Mouse (Mus musculus) stomach, embryonic 15.5 days (tissue): ENCODE results near the gene Stac2. TPM values are rescaled to one million over a fixed set of nuclear protein-coding genes. Genes with fewer than 3 reads are reported as not detected.
A peak's percentile ranks its signal among the peaks of the same experiment; 100 is the strongest.

Experiments used
- ATAC-seq: fragments of 200-750 bp; cut with Nextera tagmentation; 2 replicates; pipeline ENCODE4 v1.8.0; 2017; ENCODE audit warnings: low read depth, moderate number of reproducible peaks, moderate TSS enrichment; ENCODE audit not compliant: insufficient read depth, low FRiP score
- H3K27ac ChIP-seq: fragments of 300-500 bp; sonication (generic); 2 replicates; pipeline ENCODE4 v1.5.1; 2015; ENCODE audit warnings: mild to moderate bottlenecking, inconsistent platforms
- H3K27me3 ChIP-seq: fragments of 300-500 bp; sonication (generic); replicated peaks from 2 replicates; pipeline ENCODE4 v1.6.1; 2015; ENCODE audit warnings: inconsistent platforms
- H3K36me3 ChIP-seq: fragments of 300-500 bp; sonication (generic); 2 replicates; pipeline ENCODE4 v1.6.1; 2015; ENCODE audit warnings: inconsistent platforms
- H3K4me1 ChIP-seq: fragments of 300-500 bp; sonication (generic); 2 replicates; pipeline ENCODE4 v1.6.1; 2015; ENCODE audit warnings: inconsistent platforms
- H3K4me2 ChIP-seq: fragments of 300-500 bp; sonication (generic); 2 replicates; pipeline ENCODE4 v1.6.1; 2015; ENCODE audit warnings: mild to moderate bottlenecking, inconsistent platforms
- H3K4me3 ChIP-seq: fragments of 300-500 bp; sonication (generic); replicated peaks from 2 replicates; pipeline ENCODE4 v1.5.1; 2015; ENCODE audit warnings: inconsistent platforms
- H3K9ac ChIP-seq: fragments of 300-500 bp; sonication (generic); 2 replicates; pipeline ENCODE4 v1.6.1; 2015; ENCODE audit warnings: inconsistent platforms
- H3K9me3 ChIP-seq: fragments of 300-500 bp; sonication (generic); 2 replicates; pipeline ENCODE4 v1.6.1; 2016; ENCODE audit warnings: inconsistent platforms
- WGBS: fragments of 180-500 bp; shearing (Covaris S2); methylation state at CpG from one replicate; pipeline ENCODE4 v1.1.7; 2015; 5-methylcytosine and 5-hydroxymethylcytosine counted together
- polyA plus RNA-seq: library from polyadenylated mRNA; unstranded; fragments of >200 nt; fragmentation: Nextera tagmentation; extraction: Ambion mirVana; gene quantifications from 2 replicates; pipeline ENCODE4 v1.2.1, GENCODE M21; 2015

The Stac2 gene
- polyA plus RNA-seq, 1 experiment from 2014 or later: 0.41 TPM

GRCm38 (mm10) chr11:98019883-98020610 is 33.2 kb downstream of the Stac2 start:
- H3K9ac ChIP-seq: no peak overlapping the region

DNA sequence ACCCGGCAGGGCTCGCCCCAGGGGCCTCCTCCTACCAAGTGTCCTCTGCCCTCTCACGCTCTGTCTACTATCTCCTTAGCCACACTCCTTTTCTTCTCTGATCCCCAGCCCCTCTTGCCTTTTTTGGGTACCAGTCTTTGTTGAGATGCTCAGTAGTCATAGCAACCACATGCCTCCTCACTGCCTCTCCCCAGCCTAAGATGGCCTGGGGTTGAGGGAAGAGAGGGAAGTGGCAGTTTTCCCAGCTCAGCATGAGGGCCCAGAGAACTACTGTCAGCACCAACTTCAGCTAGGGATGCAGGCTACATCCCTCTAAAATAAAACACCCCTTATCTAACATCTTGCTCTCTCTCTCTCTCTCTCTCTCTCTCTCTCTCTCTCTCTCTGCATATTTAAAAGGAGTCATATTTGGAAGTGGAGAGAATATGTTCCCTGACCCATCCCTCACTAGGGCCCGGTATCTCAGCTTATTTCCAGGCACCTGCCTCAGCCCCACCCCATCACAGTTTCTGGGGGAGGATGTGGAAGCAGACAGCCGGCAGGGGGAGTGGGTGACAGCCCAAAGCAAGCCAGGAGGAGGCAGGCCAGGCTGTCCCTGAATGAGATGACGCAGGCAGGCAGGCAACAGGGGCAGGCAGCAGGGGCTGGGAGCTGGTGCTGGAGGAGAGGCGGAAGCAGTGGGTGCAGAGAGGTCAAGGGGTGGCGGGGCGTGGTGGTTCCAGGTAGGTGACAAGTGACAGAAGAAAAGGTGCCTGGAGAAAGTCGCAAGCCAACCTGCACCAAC is 34.2 kb downstream of the Stac2 start:
- no peaks in the 10 kb centered on the region for H3K9me3 ChIP-seq
- H3K27ac ChIP-seq: peak overlapping the region; percentile 3; the same call in 1 of the 2 replicates
- H3K9ac ChIP-seq: no peak overlapping the region
- H3K4me3 ChIP-seq: no peak overlapping the region
- no peak for ATAC-seq
- H3K4me1 ChIP-seq: peaks cover 36% of the 10 kb centered on the region
- 41% methylated on average over 10 of the region's 10 CpGs for WGBS
- no peaks in the 10 kb centered on the region for H3K36me3 ChIP-seq
- H3K4me2 ChIP-seq: peak overlapping the region; percentile 19; the same call in 1 of the 2 replicates
- H3K27me3 ChIP-seq: no peaks in the 10 kb centered on the region

More at GRCm38 (mm10) chr11:98019883-98020610, 33.2 kb downstream of the Stac2 start:
- Histone ChIP-seq H3K4me1 (peaks cover 36% of the 10 kb centered on the region), H3K27ac (no peak overlapping the region), H3K27me3 (no peaks in the 10 kb centered on the region), H3K36me3 (no peaks in the 10 kb centered on the region), H3K4me2 (no peak overlapping the region), H3K4me3 (no peak overlapping the region), H3K9me3 (no peaks in the 10 kb centered on the region)
- no peak for ATAC-seq
- WGBS: 49% methylated on average over 8 of the region's 8 CpGs

- Histone ChIP-seq H3K27ac (no peak overlapping the region), H3K4me1 (peaks cover 33% of the 10 kb centered on the region), H3K27me3 (no peaks in the 10 kb centered on the region), H3K9me3 (no peaks in the 10 kb centered on the region), H3K4me2 (no peak overlapping the region), H3K4me3 (no peak overlapping the region), H3K9ac (no peak overlapping the region), H3K36me3 (no peaks in the 10 kb centered on the region)
- WGBS: 69% methylated on average over 6 of the region's 6 CpGs
- ATAC-seq: no peak
Observed at GRCm38 (mm10) chr11:98018222-98018621, 35.0 kb downstream of the Stac2 start.

DNA sequence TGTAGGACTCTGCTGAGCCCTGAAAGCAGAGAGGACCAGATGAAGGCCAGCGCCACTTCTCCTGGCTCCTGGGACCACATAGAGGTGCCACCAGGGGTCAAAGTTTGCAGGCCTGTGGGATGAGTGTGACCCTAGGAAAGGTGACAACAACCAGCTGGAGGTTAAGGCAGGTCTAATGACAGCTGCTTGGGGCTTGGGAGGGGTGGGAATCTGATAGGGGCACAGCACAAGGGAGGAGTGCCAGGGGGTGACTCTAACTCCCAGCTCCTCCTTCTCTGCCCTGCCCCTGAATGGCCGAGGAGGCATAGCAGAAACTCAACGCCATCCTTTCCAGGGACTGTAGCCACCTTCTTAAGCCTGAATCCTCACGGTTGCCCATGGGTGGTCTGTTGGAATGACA is 36.4 kb downstream of the Stac2 start:
- no peak overlapping the region for H3K27ac ChIP-seq
- no peaks in the 10 kb centered on the region for H3K9me3 ChIP-seq
- no peaks in the 10 kb centered on the region for H3K36me3 ChIP-seq
- 64% methylated on average over 4 of the region's 4 CpGs for WGBS
- no peak overlapping the region for H3K4me2 ChIP-seq
- no peak overlapping the region for H3K9ac ChIP-seq
- H3K4me3 ChIP-seq: no peak overlapping the region
- no peaks in the 10 kb centered on the region for H3K27me3 ChIP-seq
- H3K4me1 ChIP-seq: peaks cover 27% of the 10 kb centered on the region
- no peak for ATAC-seq

- no peak overlapping the region for H3K4me2 ChIP-seq
- no peak overlapping the region for H3K4me3 ChIP-seq
- H3K4me1 ChIP-seq: peaks cover 21% of the 10 kb centered on the region
- H3K27me3 ChIP-seq: no peaks in the 10 kb centered on the region
- 81% methylated on average over 5 of the region's 5 CpGs for WGBS
- H3K27ac ChIP-seq: no peak overlapping the region
- no peaks in the 10 kb centered on the region for H3K9me3 ChIP-seq
- ATAC-seq: no peak
- H3K9ac ChIP-seq: no peak overlapping the region
- H3K36me3 ChIP-seq: no peaks in the 10 kb centered on the region
Observed at GRCm38 (mm10) chr11:98016177-98016576, 37.1 kb downstream of the Stac2 start.

DNA sequence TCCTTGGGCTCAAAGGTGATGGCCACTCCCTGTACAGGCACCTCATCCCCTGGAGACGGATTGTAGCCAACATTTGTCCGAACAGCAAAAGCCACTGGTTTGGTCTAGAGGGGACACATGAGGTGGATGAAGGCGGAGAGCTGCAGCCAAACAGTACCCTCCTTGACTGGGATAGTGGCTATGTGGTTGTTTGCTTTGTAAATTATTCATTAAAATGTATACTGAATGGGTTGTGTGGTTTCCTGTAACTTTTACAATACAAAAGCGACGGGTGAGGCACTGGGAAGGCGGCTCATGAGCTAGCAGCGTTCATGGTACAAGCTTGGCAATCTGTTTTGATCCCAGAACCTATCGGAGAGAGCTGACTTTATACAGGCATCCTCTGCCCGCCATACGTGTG is 40.4 kb downstream of the Stac2 start:
- no peak for ATAC-seq
- no peaks in the 10 kb centered on the region for H3K9me3 ChIP-seq
- no peaks in the 10 kb centered on the region for H3K27me3 ChIP-seq
- H3K27ac ChIP-seq: no peak overlapping the region
- WGBS: 73% methylated on average over 10 of the region's 10 CpGs
- H3K4me1 ChIP-seq: no peaks in the 10 kb centered on the region
- H3K4me3 ChIP-seq: no peak overlapping the region
- no peak overlapping the region for H3K9ac ChIP-seq
- no peaks in the 10 kb centered on the region for H3K36me3 ChIP-seq
- no peak overlapping the region for H3K4me2 ChIP-seq

- no peak overlapping the region for H3K4me2 ChIP-seq
- 60% methylated on average over 9 of the region's 9 CpGs for WGBS
- H3K36me3 ChIP-seq: no peaks in the 10 kb centered on the region
- no peaks in the 10 kb centered on the region for H3K4me1 ChIP-seq
- ATAC-seq: no peak
- H3K27ac ChIP-seq: no peak overlapping the region
- no peaks in the 10 kb centered on the region for H3K9me3 ChIP-seq
- H3K4me3 ChIP-seq: no peak overlapping the region
- H3K9ac ChIP-seq: no peak overlapping the region
- H3K27me3 ChIP-seq: no peaks in the 10 kb centered on the region
Observed at GRCm38 (mm10) chr11:98011716-98012115, 41.5 kb downstream of the Stac2 start.

- H3K9me3 ChIP-seq: no peaks in the 10 kb centered on the region
- no peak overlapping the region for H3K9ac ChIP-seq
- H3K36me3 ChIP-seq: 0 out of 2 replicates have a peak, but pooled peaks cover 5% of the 10 kb centered on the region
- no peak for ATAC-seq
- H3K4me3 ChIP-seq: no peak overlapping the region
- H3K4me2 ChIP-seq: no peak overlapping the region
- H3K27me3 ChIP-seq: no peaks in the 10 kb centered on the region
- peaks cover 8% of the 10 kb centered on the region for H3K4me1 ChIP-seq
- H3K27ac ChIP-seq: no peak overlapping the region
- 78% methylated on average over 11 of the region's 11 CpGs for WGBS
Observed at GRCm38 (mm10) chr11:98008087-98008486, 45.2 kb downstream of the Stac2 start.

GRCm38 (mm10) chr11:98005686-98006085 is 47.6 kb downstream of the Stac2 start:
- H3K4me2 ChIP-seq: no peak overlapping the region
- peaks cover 12% of the 10 kb centered on the region; the same call in 1 of the 2 replicates for H3K27me3 ChIP-seq
- H3K27ac ChIP-seq: no peak overlapping the region
- no peak for ATAC-seq
- H3K9ac ChIP-seq: no peak overlapping the region
- no peaks in the 10 kb centered on the region for H3K9me3 ChIP-seq
- H3K36me3 ChIP-seq: 0 out of 2 replicates have a peak, but pooled peaks cover 5% of the 10 kb centered on the region
- 72% methylated on average over 10 of the region's 10 CpGs for WGBS
- H3K4me3 ChIP-seq: no peak overlapping the region
- H3K4me1 ChIP-seq: peaks cover 15% of the 10 kb centered on the region

DNA sequence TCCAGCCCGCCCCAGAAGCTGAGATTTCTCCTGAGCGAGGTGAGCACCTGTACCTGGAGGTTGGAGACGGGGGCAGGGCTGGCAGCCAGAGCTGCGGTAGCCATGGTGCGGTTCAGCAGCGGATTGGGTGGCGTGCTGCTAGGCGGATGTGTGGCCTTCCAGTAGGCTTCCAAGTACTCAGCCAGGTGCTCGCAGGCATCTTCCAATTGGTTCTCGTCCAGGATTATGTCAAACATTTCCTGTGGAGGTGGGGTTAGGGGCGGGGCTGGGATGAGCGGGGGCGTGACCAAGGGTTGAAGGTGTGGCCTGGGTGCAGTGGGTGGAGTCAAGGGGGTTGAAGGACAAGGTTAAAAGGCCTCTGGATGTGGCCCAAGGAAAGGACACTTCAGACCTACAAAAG is 48.2 kb downstream of the Stac2 start:
- Histone ChIP-seq H3K36me3 (0 out of 2 replicates have a peak, but pooled peaks cover 5% of the 10 kb centered on the region), H3K4me2 (peak overlapping the region; percentile 16; the same call in 1 of the 2 replicates), H3K4me1 (peaks cover 15% of the 10 kb centered on the region), H3K27ac (no peak overlapping the region), H3K27me3 (peaks cover 18% of the 10 kb centered on the region), H3K4me3 (0 out of 2 replicates have a peak overlapping the region, but pooled peaks have one; percentile 6), H3K9me3 (no peaks in the 10 kb centered on the region), H3K9ac (no peak overlapping the region)
- 52% methylated on average over 13 of the region's 13 CpGs for WGBS
- peak; percentile 45; the same call in 1 of the 2 replicates for ATAC-seq

GRCm38 (mm10) chr11:98004161-98004560 is 49.1 kb downstream of the Stac2 start:
- H3K27ac ChIP-seq: no peak overlapping the region

GRCm38 (mm10) chr11:98003171-98003671 is 50.0 kb downstream of the Stac2 start:
- no peak for ATAC-seq
- WGBS: 50% methylated on average over 17 of the region's 17 CpGs
- Histone ChIP-seq H3K4me1 (peaks cover 15% of the 10 kb centered on the region), H3K9me3 (no peaks in the 10 kb centered on the region), H3K27me3 (peaks cover 25% of the 10 kb centered on the region), H3K9ac (no peak overlapping the region), H3K4me2 (peak overlapping the region; percentile 46), H3K27ac (no peak overlapping the region), H3K4me3 (0 out of 2 replicates have a peak overlapping the region, but pooled peaks have one; percentile 11), H3K36me3 (0 out of 2 replicates have a peak, but pooled peaks cover 5% of the 10 kb centered on the region)

More at GRCm38 (mm10) chr11:98004161-98004560, 49.1 kb downstream of the Stac2 start:
- Histone ChIP-seq H3K4me2 (no peak overlapping the region), H3K9ac (no peak overlapping the region), H3K27me3 (peaks cover 25% of the 10 kb centered on the region), H3K4me3 (no peak overlapping the region), H3K4me1 (peaks cover 15% of the 10 kb centered on the region), H3K9me3 (no peaks in the 10 kb centered on the region), H3K36me3 (0 out of 2 replicates have a peak, but pooled peaks cover 5% of the 10 kb centered on the region)
- 62% methylated on average over 8 of the region's 8 CpGs for WGBS
- ATAC-seq: no peak
